Mouse (Mus musculus): ENCODE results near the gene Stim1. TPM values are rescaled to one million over a fixed set of nuclear protein-coding genes. Genes with fewer than 3 reads are reported as not detected.

Gene Stim1
- polyA plus RNA-seq, 1 experiment from 2014 or later, result 14.5 TPM

DNA sequence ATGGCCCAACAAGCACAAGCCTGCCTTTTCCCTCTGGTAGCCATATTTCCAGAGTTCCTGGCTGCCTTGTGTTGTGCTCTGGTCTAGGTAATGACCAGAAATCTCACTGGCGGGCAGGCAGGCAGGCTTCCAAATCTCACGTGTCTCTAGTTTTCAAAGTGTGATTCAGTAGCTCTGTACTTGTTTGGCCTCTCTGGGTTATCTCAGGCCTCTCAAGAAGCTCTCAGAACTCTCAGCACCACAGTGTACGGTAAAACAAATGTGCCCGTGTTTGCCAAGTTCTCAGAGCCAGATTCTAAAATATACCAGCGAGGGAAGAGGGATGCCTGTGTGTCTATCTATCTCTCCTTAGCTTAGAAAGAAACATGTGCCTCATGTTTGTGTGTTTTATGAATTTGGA lies 14.7 kb downstream of the Stim1 start:
- Histone ChIP-seq H3K9me3 (replicated peaks) (no peaks in the 10 kb centered on the region), H3K36me3 (no peaks in the 10 kb centered on the region), H3K4me1 (no peaks in the 10 kb centered on the region), H3K27ac (no peak overlapping the region), H3K27me3 (ENCODE audit: low read depth, poor library complexity, severe bottlenecking) (no peaks in the 10 kb centered on the region), H3K4me3 (no peak overlapping the region)
- no peak for DNase-seq (ENCODE audit: low spot score)
- WGBS, result 85% methylated on average over 5 of the region's 5 CpGs

DNA sequence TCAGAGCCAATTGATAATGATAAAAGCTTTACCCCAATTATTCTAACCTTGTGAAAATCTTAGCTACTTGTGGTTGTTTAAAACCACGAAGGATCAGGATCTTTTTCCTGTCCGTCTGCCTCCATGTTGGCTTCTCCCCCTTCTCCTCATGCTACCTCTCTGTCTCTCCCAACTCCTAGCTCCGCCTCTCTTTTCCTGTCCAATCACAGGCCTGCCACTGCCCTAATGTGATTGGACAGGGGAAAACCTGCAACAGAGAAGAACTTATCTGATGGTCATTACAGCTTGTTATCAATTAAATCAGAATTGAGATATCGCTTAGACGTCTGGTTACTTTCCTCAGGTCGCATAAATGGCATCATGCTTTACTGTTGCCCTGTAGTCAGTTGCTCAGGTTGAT lies 21.9 kb downstream of the Stim1 start:
- peaks cover 13% of the 10 kb centered on the region for H3K4me1 ChIP-seq
- WGBS, result 83% methylated on average over 6 of the region's 6 CpGs
- no peaks in the 10 kb centered on the region for H3K36me3 ChIP-seq
- DNase-seq (ENCODE audit: low spot score), result no peak
- H3K27me3 ChIP-seq (ENCODE audit: low read depth, poor library complexity, severe bottlenecking), result no peaks in the 10 kb centered on the region
- H3K27ac ChIP-seq, result no peak overlapping the region
- no peaks in the 10 kb centered on the region for H3K9me3 ChIP-seq (replicated peaks)
- no peak overlapping the region for H3K4me3 ChIP-seq

GRCm38 (mm10) chr7:102292228-102292627 lies 24.6 kb downstream of the Stim1 start:
- Histone ChIP-seq H3K4me3 (no peak overlapping the region), H3K36me3 (no peaks in the 10 kb centered on the region), H3K4me1 (peaks cover 13% of the 10 kb centered on the region), H3K27ac (no peak overlapping the region), H3K27me3 (ENCODE audit: low read depth, poor library complexity, severe bottlenecking) (no peaks in the 10 kb centered on the region), H3K9me3 (replicated peaks) (no peaks in the 10 kb centered on the region)
- WGBS, result 92% methylated on average over 3 of the region's 3 CpGs
- DNase-seq (ENCODE audit: low spot score), result no peak

DNA sequence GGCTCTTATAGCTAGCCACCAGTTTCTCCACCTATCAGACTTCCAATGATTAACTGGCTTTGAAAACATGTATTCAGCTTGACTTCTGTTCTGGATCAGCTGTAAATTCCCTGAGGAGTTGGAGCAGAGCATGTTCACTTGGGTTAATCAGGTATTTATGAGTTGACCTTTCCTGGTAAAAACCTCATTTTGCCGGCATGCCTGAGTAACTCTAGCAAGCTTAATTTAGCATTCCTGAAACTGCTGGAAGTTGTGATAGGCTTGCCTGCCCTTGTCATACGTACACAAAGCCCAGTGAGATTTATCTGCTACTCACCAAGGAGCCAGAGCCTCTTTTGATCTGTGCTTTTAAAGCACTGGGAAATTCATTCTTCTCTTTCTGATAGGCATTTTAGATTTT lies 25.6 kb downstream of the Stim1 start:
- WGBS, result 29% methylated on average over 2 of the region's 2 CpGs
- H3K4me1 ChIP-seq, result peaks cover 13% of the 10 kb centered on the region
- H3K36me3 ChIP-seq, result no peaks in the 10 kb centered on the region
- H3K9me3 ChIP-seq (replicated peaks), result no peaks in the 10 kb centered on the region
- H3K27me3 ChIP-seq (ENCODE audit: low read depth, poor library complexity, severe bottlenecking), result no peaks in the 10 kb centered on the region
- no peak overlapping the region for H3K27ac ChIP-seq
- no peak overlapping the region for H3K4me3 ChIP-seq
- DNase-seq (ENCODE audit: low spot score), result no peak

DNA sequence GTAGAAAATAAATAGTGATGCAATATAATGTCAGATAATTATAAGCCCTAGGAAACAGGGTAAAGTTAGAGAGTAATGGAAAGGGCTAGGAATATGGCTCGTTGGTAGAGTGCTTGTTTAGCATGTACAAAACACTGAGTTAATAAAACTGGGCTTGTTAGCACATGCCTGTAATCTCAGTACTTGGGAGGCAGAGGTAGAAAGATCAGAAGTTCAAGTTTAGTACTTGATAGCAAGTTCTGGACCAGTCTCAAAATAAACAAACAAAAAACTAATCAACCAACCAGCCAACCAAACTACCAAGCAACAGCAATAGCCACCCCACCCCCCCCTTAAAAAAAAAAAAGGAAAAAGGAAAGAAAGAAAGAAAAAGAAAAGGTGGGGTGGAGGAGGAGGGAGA lies 33.2 kb downstream of the Stim1 start:
- WGBS, result 78% methylated on average over 1 of the region's 1 CpGs
- H3K27ac ChIP-seq, result no peak overlapping the region
- DNase-seq (ENCODE audit: low spot score), result no peak
- no peaks in the 10 kb centered on the region for H3K4me1 ChIP-seq
- H3K9me3 ChIP-seq (replicated peaks), result no peaks in the 10 kb centered on the region
- no peak overlapping the region for H3K4me3 ChIP-seq
- H3K27me3 ChIP-seq (ENCODE audit: low read depth, poor library complexity, severe bottlenecking), result no peaks in the 10 kb centered on the region
- no peaks in the 10 kb centered on the region for H3K36me3 ChIP-seq

DNA sequence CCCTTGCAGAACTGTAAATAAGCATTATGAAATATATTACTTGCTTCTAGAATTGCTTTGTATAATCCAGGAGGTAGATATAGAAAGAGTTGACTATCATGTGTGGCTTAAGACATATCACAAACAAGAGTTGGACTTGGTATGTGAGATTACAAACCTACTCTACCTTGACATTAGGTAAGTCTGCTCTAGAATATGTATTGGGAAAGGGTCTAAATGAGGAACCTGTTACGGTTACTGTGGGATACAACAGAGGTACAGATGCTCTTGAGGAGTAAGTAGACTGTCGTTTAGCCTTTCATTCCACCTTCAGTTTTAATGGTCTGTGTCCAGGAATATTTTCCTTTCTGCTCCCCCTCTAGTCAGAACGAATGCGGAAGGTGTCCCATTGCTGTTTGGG lies 34.9 kb downstream of the Stim1 start:
- DNase-seq (ENCODE audit: low spot score), result no peak
- no peak overlapping the region for H3K27ac ChIP-seq
- H3K4me3 ChIP-seq, result no peak overlapping the region
- no peaks in the 10 kb centered on the region for H3K4me1 ChIP-seq
- WGBS, result 93% methylated on average over 4 of the region's 4 CpGs
- no peaks in the 10 kb centered on the region for H3K36me3 ChIP-seq
- H3K27me3 ChIP-seq (ENCODE audit: low read depth, poor library complexity, severe bottlenecking), result no peaks in the 10 kb centered on the region
- H3K9me3 ChIP-seq (replicated peaks), result no peaks in the 10 kb centered on the region

DNA sequence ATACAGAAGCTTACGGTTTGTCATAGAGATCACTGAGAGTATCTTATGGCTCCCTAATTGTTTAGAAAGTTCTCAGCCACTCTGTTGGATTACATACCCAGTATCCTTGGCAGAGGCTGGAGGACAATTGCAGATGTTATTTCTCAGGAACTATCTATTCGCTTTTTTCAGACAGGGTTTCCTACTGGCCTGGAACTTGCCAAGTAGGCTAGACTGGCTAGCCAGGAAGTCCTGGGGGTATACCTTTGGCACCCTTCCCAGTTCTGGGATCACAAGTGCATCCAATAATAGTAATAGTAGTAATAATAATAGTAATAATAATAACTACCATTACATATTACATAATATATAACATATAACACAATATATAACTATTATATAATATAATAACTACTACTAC lies 38.0 kb downstream of the Stim1 start:
- Histone ChIP-seq H3K9me3 (replicated peaks) (no peaks in the 10 kb centered on the region), H3K4me3 (no peak overlapping the region)
- 96% methylated on average over 2 of the region's 2 CpGs for WGBS

GRCm38 (mm10) chr7:102310266-102310665 lies 42.7 kb downstream of the Stim1 start:
- Histone ChIP-seq H3K9me3 (replicated peaks) (no peaks in the 10 kb centered on the region), H3K27me3 (ENCODE audit: low read depth, poor library complexity, severe bottlenecking) (no peaks in the 10 kb centered on the region), H3K4me3 (no peak overlapping the region), H3K36me3 (no peaks in the 10 kb centered on the region), H3K4me1 (peaks cover 5% of the 10 kb centered on the region; the same call in 1 of the 2 replicates), H3K27ac (no peak overlapping the region)
- no peak for DNase-seq (ENCODE audit: low spot score)

More for the DNA sequence above, 38.0 kb downstream of the Stim1 start:
- H3K36me3 ChIP-seq, result no peaks in the 10 kb centered on the region
- no peak for DNase-seq (ENCODE audit: low spot score)
- no peaks in the 10 kb centered on the region for H3K4me1 ChIP-seq
- no peaks in the 10 kb centered on the region for H3K27me3 ChIP-seq (ENCODE audit: low read depth, poor library complexity, severe bottlenecking)
- no peak overlapping the region for H3K27ac ChIP-seq

DNA sequence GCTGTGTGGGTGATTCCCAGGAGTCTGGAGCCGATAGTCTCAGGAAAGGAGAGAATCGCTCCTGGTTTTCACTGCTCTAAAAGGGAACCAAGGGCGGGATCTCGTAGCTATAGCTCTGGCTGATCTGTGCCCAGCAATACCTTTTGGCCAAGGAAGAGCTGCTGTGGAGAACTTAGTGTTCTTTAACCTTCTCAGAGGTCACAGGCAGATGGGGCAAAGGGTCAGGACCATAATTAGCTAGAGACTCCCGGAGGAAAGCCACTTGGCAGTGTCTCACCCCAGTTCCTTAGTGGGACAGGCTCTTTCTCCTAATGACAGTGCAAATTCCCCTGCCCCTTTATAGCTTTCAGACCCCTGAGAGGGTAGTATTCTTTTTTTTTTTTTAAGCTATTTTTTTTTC lies 43.2 kb downstream of the Stim1 start:
- WGBS, result 70% methylated on average over 5 of the region's 5 CpGs
- DNase-seq (ENCODE audit: low spot score), result no peak
- no peaks in the 10 kb centered on the region for H3K9me3 ChIP-seq (replicated peaks)
- no peaks in the 10 kb centered on the region for H3K27me3 ChIP-seq (ENCODE audit: low read depth, poor library complexity, severe bottlenecking)
- peaks cover 5% of the 10 kb centered on the region; the same call in 1 of the 2 replicates for H3K4me1 ChIP-seq
- H3K4me3 ChIP-seq, result no peak overlapping the region
- no peaks in the 10 kb centered on the region for H3K36me3 ChIP-seq
- no peak overlapping the region for H3K27ac ChIP-seq

GRCm38 (mm10) chr7:102312840-102313534 lies 45.4 kb downstream of the Stim1 start:
- no peaks in the 10 kb centered on the region for H3K27me3 ChIP-seq (ENCODE audit: low read depth, poor library complexity, severe bottlenecking)
- H3K36me3 ChIP-seq, result no peaks in the 10 kb centered on the region
- no peak for DNase-seq (ENCODE audit: low spot score)
- peaks cover 9% of the 10 kb centered on the region for H3K4me1 ChIP-seq
- WGBS, result 87% methylated on average over 4 of the region's 4 CpGs
- H3K9me3 ChIP-seq (replicated peaks), result no peaks in the 10 kb centered on the region
- no peak overlapping the region for H3K4me3 ChIP-seq
- no peak overlapping the region for H3K27ac ChIP-seq

DNA sequence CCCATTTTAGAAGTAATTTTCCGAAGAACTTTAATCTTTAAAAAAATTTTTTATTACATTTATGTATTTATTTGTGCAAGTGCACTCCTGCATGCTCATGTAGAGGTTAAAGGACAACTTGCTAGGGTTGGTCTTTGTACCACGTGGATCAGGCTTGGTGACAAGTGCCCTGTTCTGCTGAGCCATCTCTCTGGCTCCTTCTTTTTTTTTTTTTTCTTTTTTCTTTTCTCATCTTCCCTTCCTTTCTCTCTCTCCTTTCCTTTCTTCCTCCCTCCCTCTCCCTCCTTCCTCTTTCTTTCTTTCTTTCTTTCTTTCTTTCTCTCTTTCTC lies 45.9 kb downstream of the Stim1 start:
- Histone ChIP-seq H3K4me1 (peaks cover 9% of the 10 kb centered on the region), H3K9me3 (replicated peaks) (no peaks in the 10 kb centered on the region), H3K27ac (no peak overlapping the region), H3K27me3 (ENCODE audit: low read depth, poor library complexity, severe bottlenecking) (no peaks in the 10 kb centered on the region), H3K36me3 (no peaks in the 10 kb centered on the region), H3K4me3 (no peak overlapping the region)
- no peak for DNase-seq (ENCODE audit: low spot score)
- 80% methylated on average over 2 of the region's 2 CpGs for WGBS

DNA sequence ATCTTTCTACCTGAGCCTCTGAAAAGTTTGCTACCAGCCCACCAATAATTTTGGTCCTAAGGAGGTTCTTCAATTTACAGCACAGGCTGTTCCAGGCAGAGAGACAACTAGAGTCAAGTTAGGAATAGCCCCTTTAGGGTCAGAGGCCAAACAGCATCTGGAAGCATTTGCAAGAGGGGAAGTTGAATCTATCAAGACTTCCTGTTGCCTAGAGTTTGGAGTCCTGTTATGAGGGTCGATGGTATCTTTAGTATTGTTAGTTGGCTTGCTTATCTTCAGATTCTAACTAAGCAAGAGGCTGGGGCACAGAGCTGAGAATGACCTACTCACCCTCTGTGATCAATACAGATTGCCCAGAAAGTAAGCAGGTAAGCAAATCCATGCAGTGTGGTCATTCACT lies 46.5 kb downstream of the Stim1 start:
- 70% methylated on average over 1 of the region's 1 CpGs for WGBS
- no peaks in the 10 kb centered on the region for H3K27me3 ChIP-seq (ENCODE audit: low read depth, poor library complexity, severe bottlenecking)
- H3K9me3 ChIP-seq (replicated peaks), result no peaks in the 10 kb centered on the region
- DNase-seq (ENCODE audit: low spot score), result no peak
- peaks cover 9% of the 10 kb centered on the region for H3K4me1 ChIP-seq
- H3K27ac ChIP-seq, result no peak overlapping the region
- no peak overlapping the region for H3K4me3 ChIP-seq
- no peaks in the 10 kb centered on the region for H3K36me3 ChIP-seq

GRCm38 (mm10) chr7:102314908-102315307 lies 47.3 kb downstream of the Stim1 start:
- no peak overlapping the region for H3K27ac ChIP-seq
- H3K27me3 ChIP-seq (ENCODE audit: low read depth, poor library complexity, severe bottlenecking), result no peaks in the 10 kb centered on the region
- no peak for DNase-seq (ENCODE audit: low spot score)
- no peaks in the 10 kb centered on the region for H3K36me3 ChIP-seq
- no peaks in the 10 kb centered on the region for H3K9me3 ChIP-seq (replicated peaks)
- H3K4me1 ChIP-seq, result peaks cover 9% of the 10 kb centered on the region
- H3K4me3 ChIP-seq, result no peak overlapping the region

DNA sequence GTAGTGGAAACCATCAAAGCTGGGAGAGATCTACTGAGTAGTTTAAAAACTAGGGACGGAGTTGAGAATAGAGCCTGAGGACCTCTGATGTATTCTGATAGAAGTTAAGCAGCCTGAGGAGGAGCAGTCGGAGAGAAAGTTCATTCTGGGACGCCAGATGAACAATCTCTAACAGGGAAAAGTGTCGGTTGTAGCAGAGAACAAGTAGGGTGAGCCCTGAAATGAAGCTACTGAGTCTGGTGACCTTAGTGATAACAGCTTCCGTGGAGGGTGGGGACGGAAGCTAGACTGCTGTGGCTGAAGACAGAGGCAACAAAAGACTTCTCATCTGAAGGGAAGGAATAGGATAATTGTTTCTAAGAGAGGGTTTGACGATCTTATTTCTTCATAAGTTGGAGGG lies 47.8 kb downstream of the Stim1 start:
- Histone ChIP-seq H3K27me3 (ENCODE audit: low read depth, poor library complexity, severe bottlenecking) (no peaks in the 10 kb centered on the region), H3K9me3 (replicated peaks) (no peaks in the 10 kb centered on the region), H3K4me3 (no peak overlapping the region), H3K36me3 (no peaks in the 10 kb centered on the region), H3K4me1 (peaks cover 9% of the 10 kb centered on the region), H3K27ac (no peak overlapping the region)
- DNase-seq (ENCODE audit: low spot score), result no peak
- 52% methylated on average over 7 of the region's 7 CpGs for WGBS

All from limb, embryonic 10.5 days (tissue).